Mouse (Mus musculus) ES-Bruce4 (cell line): ENCODE measurements around the gene Kirrel3.

Source experiments
- CTCF ChIP-seq: IDR thresholded peaks from one replicate; pipeline ENCODE4 v1.8.1; 2011; ENCODE audit warnings: low read depth, low read length
- POLR2A ChIP-seq: IDR thresholded peaks from one replicate; pipeline ENCODE4 v1.8.1; 2011; ENCODE audit warnings: low read length; ENCODE audit not compliant: insufficient read depth

DNA sequence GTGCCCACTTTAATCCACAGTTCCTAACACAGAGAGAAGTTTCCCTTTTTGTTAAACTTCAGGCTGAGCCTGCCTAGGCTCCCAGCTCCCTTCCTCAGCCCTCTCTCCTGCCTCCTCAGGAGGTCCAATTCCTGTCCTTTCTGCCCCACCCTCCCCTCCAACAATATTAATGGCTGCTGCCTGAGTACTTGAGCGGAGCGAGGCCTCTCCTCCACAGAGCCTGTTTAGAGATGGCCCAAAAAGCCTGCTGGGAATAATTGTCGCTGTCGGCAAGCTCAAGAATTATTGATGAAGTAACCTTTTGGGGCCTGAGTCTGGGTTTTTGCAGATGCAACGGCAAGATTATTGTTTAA is 236.5 kb downstream of the Kirrel3 start:
- no peak for TF ChIP-seq CTCF
- no peak for TF ChIP-seq POLR2A
